Mouse (Mus musculus) heart, embryonic 11.5 days (tissue): ENCODE results near the gene Prdm2. TPM values are rescaled to one million over a fixed set of nuclear protein-coding genes. Genes with fewer than 3 reads are reported as not detected.
A peak's percentile ranks its signal among the peaks of the same experiment; 100 is the strongest.

Source experiments
- ATAC-seq: fragments of 200-750 bp; cut with Nextera tagmentation; replicated peaks from 2 replicates; pipeline ENCODE4 v1.8.0; 2017; ENCODE audit warnings: moderate library complexity; ENCODE audit not compliant: insufficient number of reproducible peaks, low FRiP score, low TSS enrichment
- H3K27ac ChIP-seq: fragments of 300-500 bp; sonication (generic); 2 replicates; pipeline ENCODE4 v1.5.1; 2014; ENCODE audit warnings: mild to moderate bottlenecking, low read depth, low read length
- H3K27me3 ChIP-seq: fragments of 300-500 bp; sonication (generic); 2 replicates; pipeline ENCODE4 v1.6.1; 2014; ENCODE audit warnings: mild to moderate bottlenecking, low read length, mixed read lengths; ENCODE audit not compliant: control insufficient read depth, insufficient read depth
- H3K36me3 ChIP-seq: fragments of 300-500 bp; sonication (generic); 2 replicates; pipeline ENCODE4 v1.6.1; 2014; ENCODE audit warnings: mild to moderate bottlenecking, low read length, moderate library complexity, mixed read lengths; ENCODE audit not compliant: control insufficient read depth, insufficient read depth
- H3K4me1 ChIP-seq: fragments of 300-500 bp; sonication (generic); 2 replicates; pipeline ENCODE4 v1.6.1; 2014; ENCODE audit warnings: low read length; ENCODE audit not compliant: control insufficient read depth, insufficient read depth
- H3K4me2 ChIP-seq: fragments of 300-500 bp; sonication (generic); 2 replicates; pipeline ENCODE4 v1.6.1; 2014; ENCODE audit warnings: mild to moderate bottlenecking, moderate library complexity
- H3K4me3 ChIP-seq: fragments of 300-500 bp; sonication (generic); 2 replicates; pipeline ENCODE4 v1.5.1; 2014; ENCODE audit warnings: low read depth, low read length
- H3K9ac ChIP-seq: fragments of 300-500 bp; sonication (generic); 2 replicates; pipeline ENCODE4 v1.6.1; 2014; ENCODE audit warnings: mild to moderate bottlenecking, low read depth, low read length, moderate library complexity
- H3K9me3 ChIP-seq: fragments of 300-500 bp; sonication (generic); replicated peaks from 2 replicates; pipeline ENCODE4 v1.6.1; 2016; ENCODE audit warnings: low read length; ENCODE audit not compliant: control insufficient read depth
- WGBS: fragments of 180-500 bp; shearing (Covaris S2); extraction: QIAGEN DNeasy Blood & Tissue Kit; methylation state at CpG from one replicate; pipeline ENCODE4 v1.1.7; 2014; ENCODE audit not compliant: insufficient replicate concordance; 5-methylcytosine and 5-hydroxymethylcytosine counted together
- polyA plus RNA-seq: library from polyadenylated mRNA; unstranded; fragments of >200 nt; fragmentation: Nextera tagmentation; extraction: Ambion mirVana; gene quantifications from 2 replicates; pipeline ENCODE4 v1.2.1, GENCODE M21; 2014

Prdm2 gene
- polyA plus RNA-seq, 1 experiment from 2014 or later: 11.0 TPM

DNA sequence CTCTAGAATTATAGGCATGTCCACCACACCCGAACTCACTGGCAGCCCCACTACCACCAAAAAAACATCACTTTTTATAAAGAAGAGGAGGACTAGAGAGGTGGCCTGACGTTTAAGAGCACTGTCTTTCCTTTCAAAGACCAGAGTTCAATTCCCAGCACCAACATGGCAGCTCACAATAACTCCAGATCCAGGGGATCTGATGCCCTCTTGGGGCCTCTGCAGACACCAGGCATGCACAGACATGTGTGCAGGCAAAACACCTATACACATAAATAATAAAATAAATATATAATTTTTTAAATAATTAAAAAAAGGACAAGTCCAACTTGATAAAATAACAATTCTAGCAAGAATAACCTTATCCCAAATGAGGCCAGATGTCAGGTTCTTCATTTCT is 6.1 kb upstream of the Prdm2 start:
- no peak overlapping the region for H3K4me2 ChIP-seq
- ATAC-seq: no peak
- no peaks in the 10 kb centered on the region for H3K9me3 ChIP-seq
- no peak overlapping the region for H3K4me3 ChIP-seq
- no peaks in the 10 kb centered on the region for H3K36me3 ChIP-seq
- H3K27me3 ChIP-seq: no peaks in the 10 kb centered on the region
- no peak overlapping the region for H3K27ac ChIP-seq
- no peaks in the 10 kb centered on the region for H3K4me1 ChIP-seq
- WGBS: 70% methylated on average over 2 of the region's 2 CpGs
- no peak overlapping the region for H3K9ac ChIP-seq

DNA sequence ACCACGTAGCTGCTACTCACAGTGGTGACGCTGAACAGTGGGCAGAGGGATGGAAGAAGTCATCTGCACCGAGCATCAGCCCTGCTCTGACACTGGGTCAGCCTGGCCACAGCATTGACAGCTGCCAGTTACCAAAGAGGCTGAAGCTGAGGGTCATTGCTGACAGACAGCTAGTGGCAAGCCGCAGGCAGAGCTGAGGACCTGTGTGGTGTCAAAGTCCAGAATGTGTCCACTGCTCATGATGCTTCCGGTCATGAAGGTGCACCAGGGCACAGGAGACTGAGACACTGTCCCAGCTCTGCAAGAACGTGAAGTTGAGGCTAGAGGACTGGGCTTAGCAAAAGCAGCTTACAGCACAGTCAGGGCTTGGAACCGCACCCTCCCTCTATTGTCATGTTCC is 4.4 kb upstream of the Prdm2 start:
- Histone ChIP-seq H3K9me3 (no peaks in the 10 kb centered on the region), H3K4me2 (no peak overlapping the region), H3K27ac (no peak overlapping the region), H3K4me3 (no peak overlapping the region), H3K9ac (no peak overlapping the region), H3K27me3 (no peaks in the 10 kb centered on the region), H3K36me3 (no peaks in the 10 kb centered on the region), H3K4me1 (peaks cover 4% of the 10 kb centered on the region; the same call in 1 of the 2 replicates)
- WGBS: 78% methylated on average over 7 of the region's 7 CpGs
- ATAC-seq: no peak

- Histone ChIP-seq H3K4me1 (peaks cover 4% of the 10 kb centered on the region; the same call in 1 of the 2 replicates), H3K36me3 (no peaks in the 10 kb centered on the region), H3K4me3 (no peak overlapping the region), H3K27ac (no peak overlapping the region), H3K9me3 (no peaks in the 10 kb centered on the region), H3K27me3 (no peaks in the 10 kb centered on the region), H3K4me2 (no peak overlapping the region), H3K9ac (no peak overlapping the region)
- ATAC-seq: no peak
- 77% methylated on average over 3 of the region's 3 CpGs for WGBS
These were observed 1.5 kb upstream of the Prdm2 start for GRCm38 (mm10) chr4:143214221-143214797.

GRCm38 (mm10) chr4:143213571-143213970 is 776 bp upstream of the Prdm2 start:
- Histone ChIP-seq H3K9me3 (no peaks in the 10 kb centered on the region), H3K4me2 (no peak overlapping the region), H3K9ac (no peak overlapping the region), H3K4me3 (no peak overlapping the region), H3K27me3 (no peaks in the 10 kb centered on the region), H3K27ac (no peak overlapping the region), H3K36me3 (no peaks in the 10 kb centered on the region), H3K4me1 (peaks cover 4% of the 10 kb centered on the region; the same call in 1 of the 2 replicates)
- ATAC-seq: no peak
- 70% methylated on average over 4 of the region's 4 CpGs for WGBS

DNA sequence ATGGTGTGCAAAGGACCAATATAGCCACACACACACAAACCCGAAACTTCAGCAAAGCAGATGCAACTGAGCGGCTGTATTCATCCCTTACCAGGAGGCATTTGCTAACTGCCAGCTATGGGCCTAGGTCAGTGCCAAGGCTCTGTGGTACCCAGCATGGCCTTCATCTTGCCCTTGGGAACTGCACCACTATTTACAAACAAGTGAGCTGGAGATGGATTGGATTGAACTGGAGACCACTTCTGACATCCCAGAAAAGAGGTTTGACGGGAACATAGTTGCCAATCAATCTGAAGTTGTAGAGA is 332 bp upstream of the Prdm2 start:
- H3K4me2 ChIP-seq: peak overlapping the region; percentile 77

GRCm38 (mm10) chr4:143211584-143212340 is 1.0 kb downstream of the Prdm2 start:
- peak overlapping the region; percentile 86 for H3K4me3 ChIP-seq
- peak overlapping the region; percentile 77 for H3K4me2 ChIP-seq
- peak; percentile 56 for ATAC-seq
- H3K27ac ChIP-seq: peak overlapping the region; percentile 51; the same call in 1 of the 2 replicates
- no peaks in the 10 kb centered on the region for H3K9me3 ChIP-seq
- 9% methylated on average over 43 of the region's 43 CpGs for WGBS
- no peaks in the 10 kb centered on the region for H3K27me3 ChIP-seq
- H3K36me3 ChIP-seq: no peaks in the 10 kb centered on the region
- H3K4me1 ChIP-seq: peaks cover 4% of the 10 kb centered on the region; the same call in 1 of the 2 replicates
- H3K9ac ChIP-seq: peak overlapping the region; percentile 96

More for the DNA sequence above, 332 bp upstream of the Prdm2 start:
- H3K27me3 ChIP-seq: no peaks in the 10 kb centered on the region
- H3K27ac ChIP-seq: no peak overlapping the region
- H3K9me3 ChIP-seq: no peaks in the 10 kb centered on the region
- ATAC-seq: no peak
- peaks cover 4% of the 10 kb centered on the region; the same call in 1 of the 2 replicates for H3K4me1 ChIP-seq
- WGBS: 97% methylated on average over 3 of the region's 3 CpGs
- H3K36me3 ChIP-seq: no peaks in the 10 kb centered on the region
- H3K9ac ChIP-seq: peak overlapping the region; percentile 96; the same call in 1 of the 2 replicates
- peak overlapping the region; percentile 86; the same call in 1 of the 2 replicates for H3K4me3 ChIP-seq

DNA sequence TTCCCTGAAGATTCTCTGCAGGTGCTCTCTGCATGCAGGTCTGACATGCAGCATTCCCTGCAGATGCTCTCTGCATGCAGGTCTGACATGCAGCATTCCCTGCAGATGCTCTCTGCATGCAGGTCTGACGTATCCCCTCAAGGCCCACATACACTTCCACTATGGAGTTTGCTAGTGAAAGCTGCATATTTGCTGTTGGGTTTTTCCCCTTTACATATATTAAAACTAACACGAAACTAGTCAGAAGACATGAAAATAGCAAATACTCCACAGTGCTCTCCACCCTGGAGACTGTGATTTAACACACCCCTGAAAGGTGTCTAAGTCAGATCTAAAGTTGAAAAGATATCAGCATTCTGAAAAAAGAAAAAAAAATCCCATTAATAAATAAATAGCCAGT is 2.8 kb downstream of the Prdm2 start:
- ATAC-seq: no peak

DNA sequence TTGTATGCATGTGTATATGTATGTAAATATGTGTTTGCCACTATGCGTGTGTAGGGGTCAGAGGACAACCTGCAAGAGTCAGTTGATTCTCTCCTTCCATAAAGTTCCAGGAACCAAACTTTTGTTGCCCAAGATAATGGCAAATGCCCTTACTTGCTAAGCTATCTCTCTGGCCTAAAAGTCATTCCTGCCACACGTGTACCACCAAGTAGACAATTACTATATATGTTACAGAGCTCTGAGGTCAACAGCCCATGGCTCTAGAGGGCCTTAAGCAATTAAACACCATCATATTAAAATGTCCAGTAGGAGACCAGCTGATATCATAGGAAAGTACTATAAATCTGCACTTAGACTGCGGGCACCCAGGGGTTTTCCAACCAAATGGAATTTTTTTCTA is 10.1 kb downstream of the Prdm2 start:
- H3K9ac ChIP-seq: no peak overlapping the region
- no peak overlapping the region for H3K4me2 ChIP-seq
- no peaks in the 10 kb centered on the region for H3K36me3 ChIP-seq
- H3K9me3 ChIP-seq: no peaks in the 10 kb centered on the region
- H3K4me1 ChIP-seq: 0 out of 2 replicates have a peak, but pooled peaks cover 2% of the 10 kb centered on the region
- H3K27me3 ChIP-seq: no peaks in the 10 kb centered on the region
- H3K4me3 ChIP-seq: no peak overlapping the region
- 79% methylated on average over 3 of the region's 3 CpGs for WGBS
- no peak for ATAC-seq
- H3K27ac ChIP-seq: no peak overlapping the region

More for the DNA sequence above, 2.8 kb downstream of the Prdm2 start:
- H3K27me3 ChIP-seq: no peaks in the 10 kb centered on the region
- no peaks in the 10 kb centered on the region for H3K9me3 ChIP-seq
- H3K4me1 ChIP-seq: peaks cover 4% of the 10 kb centered on the region; the same call in 1 of the 2 replicates
- H3K4me2 ChIP-seq: no peak overlapping the region
- H3K36me3 ChIP-seq: no peaks in the 10 kb centered on the region
- WGBS: 88% methylated on average over 2 of the region's 2 CpGs
- no peak overlapping the region for H3K4me3 ChIP-seq
- H3K27ac ChIP-seq: no peak overlapping the region
- H3K9ac ChIP-seq: no peak overlapping the region
